Mouse (Mus musculus) central nervous system, embryonic 18 days (tissue): ENCODE measurements around the gene Vmn1r65. TPM values are rescaled to one million over a fixed set of nuclear protein-coding genes. Genes with fewer than 3 reads are reported as not detected.

Source experiments
- polyA plus RNA-seq: library from polyadenylated mRNA; depleted of rRNA; stranded (reverse); fragments of >200 nt; gene quantifications from 2 replicates; pipeline ENCODE4 v1.2.3, GENCODE M21; 2012; rRNA removed

Gene Vmn1r65
- polyA plus RNA-seq, result not detected in 2 replicates

DNA sequence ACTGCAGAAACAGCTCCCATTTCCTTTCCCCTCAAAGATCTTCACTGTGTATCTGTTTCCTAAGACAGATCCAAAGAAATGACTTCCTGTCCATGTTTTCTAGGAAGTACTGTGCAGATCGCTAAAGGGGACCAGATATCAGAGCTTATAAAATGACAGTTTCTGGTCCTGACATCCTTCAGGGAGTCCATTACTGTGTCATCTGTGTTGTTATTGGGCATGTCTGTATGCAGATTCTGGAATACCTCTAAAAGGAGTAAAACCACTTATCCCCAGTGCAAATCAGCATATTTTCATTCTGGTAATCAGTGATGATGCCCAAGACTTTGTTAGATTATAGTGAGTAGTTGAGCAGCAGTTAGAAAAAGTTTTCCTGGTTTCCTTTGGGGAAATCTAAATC, at the start of gene Vmn1r65:
Vmn1r65 (minus strand) TSS at position 101 of the 400 bp plus-strand sequence.

DNA sequence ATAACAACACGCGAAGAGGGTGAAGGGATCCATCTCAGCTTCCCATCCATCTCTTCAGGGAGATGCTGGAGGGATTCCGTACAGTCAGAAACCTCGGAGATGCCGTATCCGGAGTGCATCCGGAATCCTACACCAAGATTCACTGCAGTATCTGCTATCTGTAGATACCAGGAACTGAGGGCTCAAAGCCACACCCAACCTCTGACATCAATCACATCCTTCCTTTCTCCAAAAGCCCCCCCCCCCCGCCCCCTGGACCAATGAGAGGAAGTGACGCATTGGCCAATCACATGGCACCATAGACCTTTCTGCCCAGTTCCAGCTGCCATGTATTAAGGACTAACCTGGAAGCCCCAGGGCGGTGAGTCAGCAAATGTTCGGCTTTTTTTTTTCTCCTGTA, 34.1 kb upstream of the Vmn1r65 start, which contains the start of gene Nlrp4c:
Nlrp4c (plus strand) TSS at position 301 of the 400 bp plus-strand sequence.

Other genes starting within 250 kb of the Vmn1r65 start
- gene Vmn1r63, start 205.6 kb downstream of the Vmn1r65 start, polyA plus RNA-seq, result not detected in 2 replicates
- gene Vmn1r64, start 126.5 kb downstream of the Vmn1r65 start, polyA plus RNA-seq, result not detected in 2 replicates
- gene Nlrp4c, start 34.2 kb upstream of the Vmn1r65 start, polyA plus RNA-seq, result not detected in 2 replicates
- gene Zfp787, start 145.0 kb upstream of the Vmn1r65 start, polyA plus RNA-seq, result 37.3 and 38.6 TPM in 2 replicates
- 62.6 and 66.3 TPM in 2 replicates for gene Zfp444, start 161.2 kb upstream of the Vmn1r65 start, polyA plus RNA-seq
- gene Galp, start 186.1 kb upstream of the Vmn1r65 start, polyA plus RNA-seq, result not detected in 2 replicates
- not detected in 2 replicates for gene Zscan5b, start 211.3 kb upstream of the Vmn1r65 start, polyA plus RNA-seq
- 0.35 and 0.43 TPM in 2 replicates for gene Epp13, start 241.7 kb upstream of the Vmn1r65 start, polyA plus RNA-seq